Mouse (Mus musculus) erythroblast, embryonic 14.5 days (primary cell): ENCODE results near the gene Oard1.

Source experiments
- GATA1 ChIP-seq: IDR thresholded peaks from 2 replicates; pipeline ENCODE4 v1.6.1; 2012; ENCODE audit warnings: low read length, inconsistent platforms, mixed read lengths
- TAL1 ChIP-seq: IDR thresholded peaks from 3 replicates; pipeline ENCODE4 v1.6.1; 2012; ENCODE audit warnings: low read length, inconsistent platforms, mixed read lengths

DNA sequence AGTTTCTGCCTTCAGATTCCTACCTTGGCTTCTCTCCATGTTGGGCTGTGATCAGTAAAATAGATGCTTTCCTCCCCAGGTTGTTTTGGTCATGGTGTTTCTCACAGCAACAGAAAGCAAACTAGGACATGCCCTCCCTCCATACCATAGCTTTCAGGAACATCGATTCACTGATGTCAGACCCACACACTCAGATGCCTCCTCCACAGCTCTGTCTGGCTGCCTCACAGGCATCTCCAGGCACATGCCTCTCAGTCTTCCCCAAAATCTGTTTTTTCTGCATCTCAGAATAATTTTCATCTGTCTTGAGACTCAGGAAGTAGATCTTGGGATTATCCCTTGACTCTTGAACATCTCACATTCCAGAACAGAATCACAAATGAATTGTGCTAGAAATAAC lies 33.7 kb upstream of the Oard1 start:
- TF ChIP-seq GATA1 (no peak), TAL1 (no peak)
